ENCODE assay signal across 10 mouse cellular contexts in genomic region chr12:73982533-73982932, GRCm38 (mm10). TPM values are rescaled to one million over a fixed set of nuclear protein-coding genes. Genes with fewer than 3 reads are reported as not detected.
A peak's percentile ranks its signal among the peaks of the same experiment; 100 is the strongest.
DNase-seq lines count a peak whose midpoint lies in the region; ATAC-seq lines count a peak whose summit lies in the region.
"Had no signal": no experiment of that assay in that cellular context is flagged by ENCODE, and none has a peak within 500 bp of the region (broad histone marks: within the 10 kb centered on the region; RNA-seq: fewer than 3 reads in every experiment).

No protein-coding gene starts in this region.

- H3K4me1 ChIP-seq in hindbrain, embryonic 12.5 days, result no peaks in the 10 kb centered on the region
- no peaks in the 10 kb centered on the region for H3K4me1 ChIP-seq in hindbrain, embryonic 10.5 days (replicated peaks)
- 0 out of 2 replicates have a peak, but pooled peaks cover 6% of the 10 kb centered on the region for H3K4me1 ChIP-seq in lung, embryonic 15.5 days
- no peaks in the 10 kb centered on the region for H3K4me1 ChIP-seq in stomach, embryonic 15.5 days
- H3K4me1 ChIP-seq: embryonic facial prominence, embryonic 12.5 days had no signal

- no peaks in the 10 kb centered on the region for H3K9me3 ChIP-seq in hindbrain, embryonic 12.5 days (replicated peaks)
- no peaks in the 10 kb centered on the region for H3K9me3 ChIP-seq in hindbrain, embryonic 10.5 days
- no peaks in the 10 kb centered on the region for H3K9me3 ChIP-seq in lung, embryonic 15.5 days
- H3K9me3 ChIP-seq in stomach, embryonic 15.5 days, result no peaks in the 10 kb centered on the region
- H3K9me3 ChIP-seq: embryonic facial prominence, embryonic 12.5 days had no signal

- no peak overlapping the region for H3K4me2 ChIP-seq in hindbrain, embryonic 12.5 days (replicated peaks)
- no peak overlapping the region for H3K4me2 ChIP-seq in lung, embryonic 15.5 days
- H3K4me2 ChIP-seq in stomach, embryonic 15.5 days, result no peak overlapping the region
- H3K4me2 ChIP-seq: embryonic facial prominence, embryonic 12.5 days had no signal

- ATAC-seq in hindbrain, embryonic 12.5 days (ENCODE audit: low FRiP score), result peak; percentile 54
- peak; percentile 93 for ATAC-seq in lung, embryonic 15.5 days (ENCODE audit: borderline replicate concordance, extremely low read depth, low FRiP score, low TSS enrichment)
- ATAC-seq in stomach, embryonic 15.5 days (ENCODE audit: insufficient read depth, low FRiP score, low read depth), result peak; percentile 58; the same call in 1 of the 2 replicates

- WGBS in hindbrain, embryonic 12.5 days, result 71% methylated on average over 14 of the region's 14 CpGs
- WGBS in hindbrain, embryonic 10.5 days, result 81% methylated on average over 14 of the region's 14 CpGs
- WGBS in lung, embryonic 15.5 days, result 53% methylated on average over 14 of the region's 14 CpGs
- WGBS in stomach, embryonic 15.5 days, result 72% methylated on average over 14 of the region's 14 CpGs

- no peaks in the 10 kb centered on the region for H3K27me3 ChIP-seq in hindbrain, embryonic 12.5 days
- H3K27me3 ChIP-seq in hindbrain, embryonic 10.5 days (ENCODE audit: insufficient read depth, poor library complexity, severe bottlenecking), result no peaks in the 10 kb centered on the region
- H3K27me3 ChIP-seq in lung, embryonic 15.5 days, result no peaks in the 10 kb centered on the region
- H3K27me3 ChIP-seq in stomach, embryonic 15.5 days (replicated peaks), result no peaks in the 10 kb centered on the region
- H3K27me3 ChIP-seq: CH12.LX; embryonic facial prominence, embryonic 12.5 days had no signal

- H3K36me3 ChIP-seq in hindbrain, embryonic 12.5 days, result peaks cover 66% of the 10 kb centered on the region
- H3K36me3 ChIP-seq in hindbrain, embryonic 10.5 days, result peaks cover 88% of the 10 kb centered on the region
- H3K36me3 ChIP-seq in lung, embryonic 15.5 days, result peaks cover 61% of the 10 kb centered on the region
- H3K36me3 ChIP-seq in stomach, embryonic 15.5 days, result peaks cover 8% of the 10 kb centered on the region; the same call in 1 of the 2 replicates

- no peak overlapping the region for H3K9ac ChIP-seq in hindbrain, embryonic 12.5 days
- no peak overlapping the region for H3K9ac ChIP-seq in lung, embryonic 15.5 days
- no peak overlapping the region for H3K9ac ChIP-seq in stomach, embryonic 15.5 days
- H3K9ac ChIP-seq: embryonic facial prominence, embryonic 12.5 days had no signal

- no peak overlapping the region for H3K27ac ChIP-seq in hindbrain, embryonic 12.5 days
- H3K27ac ChIP-seq in hindbrain, embryonic 10.5 days, result no peak overlapping the region
- no peak overlapping the region for H3K27ac ChIP-seq in lung, embryonic 15.5 days
- H3K27ac ChIP-seq in stomach, embryonic 15.5 days, result no peak overlapping the region
- H3K27ac ChIP-seq: embryonic facial prominence, embryonic 12.5 days had no signal

- no peak for DNase-seq in hindbrain, embryonic 10.5 days (ENCODE audit: low spot score)
- DNase-seq in brain, embryonic 18.5 days (ENCODE audit: low read depth, low spot score), result peak; percentile 60
- peak; percentile 57 to 65 for DNase-seq in frontal cortex, postnatal 25 days (ENCODE audit: low spot score in 2 of 2)
- DNase-seq in kidney, adult 9 months, result peak; percentile 68
- no peak for DNase-seq in embryo, embryonic 9.5 days (ENCODE audit: extremely low spot score)

- H3K4me3 ChIP-seq in hindbrain, embryonic 12.5 days, result no peak overlapping the region
- H3K4me3 ChIP-seq in hindbrain, embryonic 10.5 days, result no peak overlapping the region
- no peak overlapping the region for H3K4me3 ChIP-seq in lung, embryonic 15.5 days
- no peak overlapping the region for H3K4me3 ChIP-seq in stomach, embryonic 15.5 days (replicated peaks)
- H3K4me3 ChIP-seq: embryonic facial prominence, embryonic 12.5 days had no signal

RNA-seq across cellular contexts. Expression of gene Syt16, which starts 14.9 kb away (rescaled TPM):
- 17.0 and 19.5 TPM in 2 replicates for polyA plus RNA-seq in hindbrain, embryonic 12.5 days (2016; fragmentation: Nextera tagmentation; extraction: Ambion mirVana)
- polyA plus RNA-seq in hindbrain, embryonic 10.5 days (2016; fragmentation: Nextera tagmentation; extraction: Ambion mirVana), result 1.8 and 5.1 TPM in 2 replicates
- polyA plus RNA-seq in lung, embryonic 15.5 days (2015; fragmentation: Nextera tagmentation; extraction: Ambion mirVana), result 0.44 and 1.0 TPM in 2 replicates
- polyA plus RNA-seq in stomach, embryonic 15.5 days (2015; fragmentation: Nextera tagmentation; extraction: Ambion mirVana), result 2.1 and 2.4 TPM in 2 replicates

RNA-seq across cellular contexts. Expression of gene Snapc1, which starts 18.3 kb away (rescaled TPM):
- polyA plus RNA-seq in hindbrain, embryonic 12.5 days (2016; fragmentation: Nextera tagmentation; extraction: Ambion mirVana), result 29.4 and 31.5 TPM in 2 replicates
- 19.7 and 20.8 TPM in 2 replicates for polyA plus RNA-seq in hindbrain, embryonic 10.5 days (2016; fragmentation: Nextera tagmentation; extraction: Ambion mirVana)
- 17.2 and 17.7 TPM in 2 replicates for polyA plus RNA-seq in lung, embryonic 15.5 days (2015; fragmentation: Nextera tagmentation; extraction: Ambion mirVana)
- polyA plus RNA-seq in stomach, embryonic 15.5 days (2015; fragmentation: Nextera tagmentation; extraction: Ambion mirVana), result 16.5 and 16.7 TPM in 2 replicates

RNA-seq across cellular contexts. Expression of gene Gm49321, which starts 45.1 kb away (rescaled TPM):
- polyA plus RNA-seq in hindbrain, embryonic 12.5 days (2016; fragmentation: Nextera tagmentation; extraction: Ambion mirVana), result 15.2 and 15.8 TPM in 2 replicates
- polyA plus RNA-seq in hindbrain, embryonic 10.5 days (2016; fragmentation: Nextera tagmentation; extraction: Ambion mirVana), result 14.2 and 16.3 TPM in 2 replicates
- 11.7 and 14.1 TPM in 2 replicates for polyA plus RNA-seq in lung, embryonic 15.5 days (2015; fragmentation: Nextera tagmentation; extraction: Ambion mirVana)
- polyA plus RNA-seq in stomach, embryonic 15.5 days (2015; fragmentation: Nextera tagmentation; extraction: Ambion mirVana), result 11.0 and 11.2 TPM in 2 replicates

Comparison
In these comparisons a context has a peak if more than half of its experiments do, and no peak if none do; other contexts are left out.
1. DNase-seq: peak in brain, embryonic 18.5 days (single experiment), frontal cortex, postnatal 25 days (2 of 2) and kidney, adult 9 months (single experiment); none in hindbrain, embryonic 10.5 days (single experiment) and embryo, embryonic 9.5 days (single experiment).
2. Peak in every context shown above with its lines, with median percentiles within 50 percentile points of each other: ATAC-seq.